Mouse (Mus musculus): ENCODE data around the gene Stard7. TPM values are rescaled to one million over a fixed set of nuclear protein-coding genes. Genes with fewer than 3 reads are reported as not detected.

Gene Stard7
- polyA plus RNA-seq, 1 experiment from 2014 or later = 113 TPM

DNA sequence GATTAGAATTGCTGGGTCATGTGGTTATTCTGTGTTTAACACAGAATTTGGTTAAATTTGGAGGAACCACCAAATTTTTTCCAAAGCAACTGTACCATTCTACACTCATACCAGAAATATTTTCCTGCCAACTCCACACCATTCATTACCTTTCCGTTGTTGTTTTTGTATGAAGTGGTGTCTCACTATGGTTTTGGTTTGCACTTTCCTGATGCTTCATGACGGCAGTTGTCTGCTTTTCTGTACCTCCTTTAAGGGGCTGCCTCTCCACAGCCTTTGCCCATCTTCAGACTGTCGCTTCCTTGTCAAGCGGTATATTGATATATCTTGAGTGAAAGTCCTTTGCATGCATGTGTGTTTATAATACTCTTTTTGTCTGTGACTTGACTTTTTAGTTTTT lies 42.8 kb downstream of the Stard7 start:
- peaks cover 2% of the 10 kb centered on the region; the same call in 1 of the 2 replicates for H3K4me1 ChIP-seq (ENCODE audit: control insufficient read depth, insufficient read depth, low read length)
- no peaks in the 10 kb centered on the region for H3K36me3 ChIP-seq (ENCODE audit: control insufficient read depth, insufficient read depth)
- no peak for ATAC-seq (replicated peaks; ENCODE audit: extremely low read depth, insufficient read depth, low FRiP score)
- H3K9ac ChIP-seq (ENCODE audit: low read length) = no peak overlapping the region
- WGBS = 89% methylated on average over 4 of the region's 4 CpGs
- no peaks in the 10 kb centered on the region for H3K9me3 ChIP-seq (replicated peaks; ENCODE audit: control insufficient read depth, low read length)
- H3K4me2 ChIP-seq (ENCODE audit: low read depth, low read length) = no peak overlapping the region
- no peaks in the 10 kb centered on the region for H3K27me3 ChIP-seq (ENCODE audit: control insufficient read depth, insufficient read depth, low read length)
- H3K27ac ChIP-seq (ENCODE audit: low read length) = no peak overlapping the region
- H3K4me3 ChIP-seq (ENCODE audit: low read length) = no peak overlapping the region

- H3K4me2 ChIP-seq (ENCODE audit: low read depth, low read length) = no peak overlapping the region
- whole genome bisulfite sequencing = 48% methylated on average over 4 of the region's 4 CpGs
- no peaks in the 10 kb centered on the region for H3K27me3 ChIP-seq (ENCODE audit: control insufficient read depth, insufficient read depth, low read length)
- H3K9ac ChIP-seq (ENCODE audit: low read length) = no peak overlapping the region
- no peaks in the 10 kb centered on the region for H3K36me3 ChIP-seq (ENCODE audit: control insufficient read depth, insufficient read depth)
- H3K27ac ChIP-seq (ENCODE audit: low read length) = peak overlapping the region; percentile 81
- peak; percentile 61 for ATAC-seq (replicated peaks; ENCODE audit: extremely low read depth, insufficient read depth, low FRiP score)
- no peaks in the 10 kb centered on the region for H3K9me3 ChIP-seq (replicated peaks; ENCODE audit: control insufficient read depth, low read length)
- peaks cover 2% of the 10 kb centered on the region; the same call in 1 of the 2 replicates for H3K4me1 ChIP-seq (ENCODE audit: control insufficient read depth, insufficient read depth, low read length)
- H3K4me3 ChIP-seq (ENCODE audit: low read length) = no peak overlapping the region
Observed at GRCm38 (mm10) chr2:127313878-127314277, 43.9 kb downstream of the Stard7 start.

DNA sequence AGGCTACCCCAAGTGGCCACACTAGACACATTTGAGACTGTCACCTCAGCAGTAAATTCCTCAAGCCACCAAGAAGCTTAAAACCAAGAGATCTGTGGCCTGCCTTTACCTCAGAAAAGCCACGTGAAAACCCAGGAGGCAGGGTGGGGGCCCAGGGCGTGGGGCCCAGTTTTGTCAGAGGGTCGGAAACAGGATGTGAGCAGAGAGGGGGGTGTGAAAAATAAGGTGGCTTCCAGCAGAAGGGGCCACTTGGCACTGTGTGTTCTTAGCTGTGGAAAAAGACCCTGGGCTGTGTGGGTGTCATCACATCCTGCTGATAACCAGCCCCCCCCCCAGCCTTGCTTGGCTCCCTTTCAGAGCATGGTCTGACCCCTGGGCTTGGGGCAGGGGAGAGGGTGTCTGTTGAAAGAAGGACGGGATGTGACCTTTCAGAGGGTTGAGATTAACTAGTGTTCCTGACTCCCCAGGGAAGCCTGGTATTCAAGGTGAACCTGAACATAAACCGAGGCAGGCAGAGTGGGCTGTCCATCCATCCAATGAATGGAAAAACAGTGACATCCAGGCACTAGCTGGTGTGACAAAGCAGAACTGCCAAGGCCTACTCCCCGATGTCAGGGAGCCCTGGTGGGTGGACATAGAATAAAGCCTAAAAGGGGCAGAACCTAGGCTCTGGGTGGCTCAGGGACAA lies 44.6 kb downstream of the Stard7 start:
- no peaks in the 10 kb centered on the region for H3K9me3 ChIP-seq (replicated peaks; ENCODE audit: control insufficient read depth, low read length)
- no peaks in the 10 kb centered on the region for H3K27me3 ChIP-seq (ENCODE audit: control insufficient read depth, insufficient read depth, low read length)
- peaks cover 2% of the 10 kb centered on the region; the same call in 1 of the 2 replicates for H3K4me1 ChIP-seq (ENCODE audit: control insufficient read depth, insufficient read depth, low read length)
- H3K4me2 ChIP-seq (ENCODE audit: low read depth, low read length) = no peak overlapping the region
- H3K4me3 ChIP-seq (ENCODE audit: low read length) = no peak overlapping the region
- WGBS = 40% methylated on average over 6 of the region's 6 CpGs
- no peaks in the 10 kb centered on the region for H3K36me3 ChIP-seq (ENCODE audit: control insufficient read depth, insufficient read depth)
- peak overlapping the region; percentile 81 for H3K27ac ChIP-seq (ENCODE audit: low read length)
- peak; percentile 82 for ATAC-seq (replicated peaks; ENCODE audit: extremely low read depth, insufficient read depth, low FRiP score)
- no peak overlapping the region for H3K9ac ChIP-seq (ENCODE audit: low read length)

- Histone ChIP-seq H3K4me1 (ENCODE audit: control insufficient read depth, insufficient read depth, low read length) (peaks cover 2% of the 10 kb centered on the region; the same call in 1 of the 2 replicates), H3K27me3 (ENCODE audit: control insufficient read depth, insufficient read depth, low read length) (no peaks in the 10 kb centered on the region), H3K27ac (ENCODE audit: low read length) (peak overlapping the region; percentile 81), H3K4me2 (ENCODE audit: low read depth, low read length) (no peak overlapping the region), H3K4me3 (ENCODE audit: low read length) (no peak overlapping the region), H3K9me3 (replicated peaks; ENCODE audit: control insufficient read depth, low read length) (no peaks in the 10 kb centered on the region), H3K36me3 (ENCODE audit: control insufficient read depth, insufficient read depth) (no peaks in the 10 kb centered on the region), H3K9ac (ENCODE audit: low read length) (no peak overlapping the region)
- ATAC-seq (replicated peaks; ENCODE audit: extremely low read depth, insufficient read depth, low FRiP score) = no peak
- 89% methylated on average over 1 of the region's 1 CpGs for WGBS
Observed at GRCm38 (mm10) chr2:127315155-127315470, 45.1 kb downstream of the Stard7 start.

DNA sequence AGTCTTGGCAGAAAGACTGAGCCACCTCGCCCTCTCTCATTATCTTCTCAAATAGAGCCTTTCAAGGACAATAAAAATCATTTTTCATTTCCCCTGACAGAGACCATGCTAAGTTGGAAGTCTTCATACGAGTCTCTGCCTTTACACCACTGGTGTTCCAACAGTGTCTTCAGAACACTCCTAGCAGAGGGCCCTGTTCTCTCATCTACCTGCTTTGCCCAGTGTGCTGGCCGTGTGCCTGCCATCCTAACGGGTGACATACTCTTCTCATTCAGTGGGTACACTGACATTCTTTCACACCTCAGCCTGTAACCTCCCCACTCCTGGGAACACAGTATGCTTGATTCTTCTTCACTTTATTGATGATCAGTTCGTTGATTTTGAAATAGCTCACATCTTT lies 46.4 kb downstream of the Stard7 start:
- Histone ChIP-seq H3K36me3 (ENCODE audit: control insufficient read depth, insufficient read depth) (no peaks in the 10 kb centered on the region), H3K9ac (ENCODE audit: low read length) (no peak overlapping the region), H3K4me3 (ENCODE audit: low read length) (no peak overlapping the region), H3K27ac (ENCODE audit: low read length) (no peak overlapping the region), H3K4me1 (ENCODE audit: control insufficient read depth, insufficient read depth, low read length) (peaks cover 2% of the 10 kb centered on the region; the same call in 1 of the 2 replicates), H3K9me3 (replicated peaks; ENCODE audit: control insufficient read depth, low read length) (no peaks in the 10 kb centered on the region), H3K27me3 (ENCODE audit: control insufficient read depth, insufficient read depth, low read length) (no peaks in the 10 kb centered on the region), H3K4me2 (ENCODE audit: low read depth, low read length) (no peak overlapping the region)
- ATAC-seq (replicated peaks; ENCODE audit: extremely low read depth, insufficient read depth, low FRiP score) = no peak
- WGBS = 74% methylated on average over 5 of the region's 5 CpGs

DNA sequence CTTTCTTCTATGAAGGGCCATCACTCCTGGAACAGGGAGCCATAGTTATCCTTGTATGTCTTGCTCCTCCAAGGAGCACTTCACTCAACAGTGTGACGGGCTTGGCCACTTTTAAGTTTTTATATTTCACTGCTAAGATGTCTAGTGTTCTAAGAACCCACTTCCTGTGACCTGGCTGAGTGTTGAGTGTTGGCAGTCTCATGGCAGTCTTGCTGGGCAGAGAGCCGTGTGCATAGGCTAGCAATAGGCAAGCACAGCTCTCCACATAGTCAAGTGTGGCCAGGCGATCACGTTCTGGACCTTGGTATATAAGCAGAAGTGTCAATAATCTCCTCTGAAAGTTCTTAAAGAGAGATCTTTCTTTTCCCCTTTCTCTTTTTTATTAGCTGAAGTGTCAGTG lies 48.1 kb downstream of the Stard7 start:
- H3K9me3 ChIP-seq (replicated peaks; ENCODE audit: control insufficient read depth, low read length) = no peaks in the 10 kb centered on the region
- H3K4me2 ChIP-seq (ENCODE audit: low read depth, low read length) = no peak overlapping the region
- 72% methylated on average over 4 of the region's 4 CpGs for WGBS
- no peak overlapping the region for H3K9ac ChIP-seq (ENCODE audit: low read length)
- H3K36me3 ChIP-seq (ENCODE audit: control insufficient read depth, insufficient read depth) = no peaks in the 10 kb centered on the region
- H3K4me3 ChIP-seq (ENCODE audit: low read length) = no peak overlapping the region
- H3K27ac ChIP-seq (ENCODE audit: low read length) = no peak overlapping the region
- H3K4me1 ChIP-seq (ENCODE audit: control insufficient read depth, insufficient read depth, low read length) = peaks cover 2% of the 10 kb centered on the region; the same call in 1 of the 2 replicates
- no peaks in the 10 kb centered on the region for H3K27me3 ChIP-seq (ENCODE audit: control insufficient read depth, insufficient read depth, low read length)
- ATAC-seq (replicated peaks; ENCODE audit: extremely low read depth, insufficient read depth, low FRiP score) = no peak

GRCm38 (mm10) chr2:127319071-127319470 lies 49.1 kb downstream of the Stard7 start:
- ATAC-seq (replicated peaks; ENCODE audit: extremely low read depth, insufficient read depth, low FRiP score) = no peak
- WGBS = 59% methylated on average over 4 of the region's 4 CpGs

DNA sequence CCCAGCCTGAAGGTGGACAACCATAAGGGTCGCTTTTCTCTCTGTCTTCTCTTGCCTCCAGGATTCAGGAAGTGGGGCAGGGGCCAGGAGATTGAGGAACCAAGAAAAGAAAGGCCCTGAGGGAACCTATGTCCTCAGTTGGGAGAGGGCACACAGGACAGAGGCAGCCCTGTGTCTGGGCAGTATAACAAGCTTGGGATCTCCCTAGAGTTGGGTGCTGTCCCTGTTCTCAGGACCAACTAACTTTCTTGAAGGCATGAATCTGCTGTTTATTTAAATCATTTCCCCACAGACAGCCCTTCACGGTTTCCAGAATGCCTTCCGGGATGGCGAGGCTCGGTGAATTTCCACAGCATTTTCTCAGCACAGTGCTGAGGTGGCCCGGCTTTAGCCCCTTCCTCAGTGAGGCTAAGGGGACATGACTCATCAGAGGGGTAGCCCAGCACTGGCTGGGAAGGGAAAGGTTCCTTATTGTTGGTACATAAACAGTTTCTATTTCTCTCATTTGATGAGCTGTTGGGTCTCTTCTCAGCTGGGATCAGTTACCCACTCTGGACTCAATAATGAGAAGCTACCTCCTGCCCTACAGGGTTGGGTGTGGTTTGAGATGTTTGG lies 52.8 kb downstream of the Stard7 start:
- H3K4me2 ChIP-seq (ENCODE audit: low read depth, low read length) = no peak overlapping the region
- H3K36me3 ChIP-seq (ENCODE audit: control insufficient read depth, insufficient read depth) = no peaks in the 10 kb centered on the region
- H3K27me3 ChIP-seq (ENCODE audit: control insufficient read depth, insufficient read depth, low read length) = no peaks in the 10 kb centered on the region
- WGBS = 71% methylated on average over 6 of the region's 6 CpGs
- no peaks in the 10 kb centered on the region for H3K4me1 ChIP-seq (ENCODE audit: control insufficient read depth, insufficient read depth, low read length)
- no peak overlapping the region for H3K4me3 ChIP-seq (ENCODE audit: low read length)
- no peak for ATAC-seq (replicated peaks; ENCODE audit: extremely low read depth, insufficient read depth, low FRiP score)
- H3K9ac ChIP-seq (ENCODE audit: low read length) = no peak overlapping the region
- no peaks in the 10 kb centered on the region for H3K9me3 ChIP-seq (replicated peaks; ENCODE audit: control insufficient read depth, low read length)
- H3K27ac ChIP-seq (ENCODE audit: low read length) = no peak overlapping the region

More at GRCm38 (mm10) chr2:127319071-127319470, 49.1 kb downstream of the Stard7 start:
- Histone ChIP-seq H3K4me3 (ENCODE audit: low read length) (no peak overlapping the region), H3K27me3 (ENCODE audit: control insufficient read depth, insufficient read depth, low read length) (no peaks in the 10 kb centered on the region), H3K27ac (ENCODE audit: low read length) (no peak overlapping the region), H3K9ac (ENCODE audit: low read length) (no peak overlapping the region), H3K36me3 (ENCODE audit: control insufficient read depth, insufficient read depth) (no peaks in the 10 kb centered on the region), H3K4me2 (ENCODE audit: low read depth, low read length) (no peak overlapping the region), H3K4me1 (ENCODE audit: control insufficient read depth, insufficient read depth, low read length) (peaks cover 2% of the 10 kb centered on the region; the same call in 1 of the 2 replicates), H3K9me3 (replicated peaks; ENCODE audit: control insufficient read depth, low read length) (no peaks in the 10 kb centered on the region)

GRCm38 (mm10) chr2:127323667-127324066 lies 53.6 kb downstream of the Stard7 start:
- Histone ChIP-seq H3K9me3 (replicated peaks; ENCODE audit: control insufficient read depth, low read length) (no peaks in the 10 kb centered on the region), H3K9ac (ENCODE audit: low read length) (no peak overlapping the region), H3K36me3 (ENCODE audit: control insufficient read depth, insufficient read depth) (no peaks in the 10 kb centered on the region), H3K4me1 (ENCODE audit: control insufficient read depth, insufficient read depth, low read length) (peaks cover 3% of the 10 kb centered on the region; the same call in 1 of the 2 replicates), H3K27me3 (ENCODE audit: control insufficient read depth, insufficient read depth, low read length) (no peaks in the 10 kb centered on the region), H3K4me2 (ENCODE audit: low read depth, low read length) (no peak overlapping the region), H3K4me3 (ENCODE audit: low read length) (no peak overlapping the region), H3K27ac (ENCODE audit: low read length) (no peak overlapping the region)
- no peak for ATAC-seq (replicated peaks; ENCODE audit: extremely low read depth, insufficient read depth, low FRiP score)
- WGBS = 62% methylated on average over 1 of the region's 1 CpGs
